Mouse (Mus musculus): ENCODE measurements around the gene Fbxo41. TPM values are rescaled to one million over a fixed set of nuclear protein-coding genes. Genes with fewer than 3 reads are reported as not detected.

The Fbxo41 gene
- polyA plus RNA-seq, 1 experiment from 2014 or later = 0.45 TPM

DNA sequence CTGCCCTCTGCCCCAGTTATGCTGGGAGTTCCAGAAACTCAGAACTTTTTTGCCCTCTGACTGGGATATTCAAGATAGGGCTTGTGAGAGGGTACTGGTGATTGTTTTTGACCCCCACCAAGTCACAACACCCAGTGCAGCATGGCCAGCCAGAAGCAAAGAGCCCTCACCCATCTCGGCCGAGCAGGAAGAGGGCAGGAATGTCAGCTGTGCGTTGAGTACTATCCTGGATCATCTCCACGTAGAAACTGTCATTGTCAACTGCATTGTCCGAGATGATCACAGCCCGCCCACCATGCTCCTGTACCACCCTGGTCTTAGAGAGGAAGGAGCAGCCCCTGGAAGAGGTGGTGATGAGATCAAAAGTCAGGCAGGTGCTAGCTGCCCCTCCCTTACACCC lies 55.4 kb downstream of the Fbxo41 start:
- H3K9ac ChIP-seq (ENCODE audit: low read length) = no peak overlapping the region
- WGBS = 83% methylated on average over 6 of the region's 6 CpGs
- peaks cover 38% of the 10 kb centered on the region for H3K36me3 ChIP-seq (ENCODE audit: control insufficient read depth, insufficient read depth, low read length)
- 0 out of 2 replicates have a peak, but pooled peaks cover 3% of the 10 kb centered on the region for H3K4me1 ChIP-seq (replicated peaks; ENCODE audit: control insufficient read depth, insufficient read depth, low read length)
- no peak overlapping the region for H3K4me2 ChIP-seq (ENCODE audit: low read length)
- H3K4me3 ChIP-seq (ENCODE audit: low read depth, low read length) = no peak overlapping the region
- ATAC-seq (replicated peaks; ENCODE audit: low FRiP score, low TSS enrichment, low read depth) = no peak
- no peaks in the 10 kb centered on the region for H3K9me3 ChIP-seq (ENCODE audit: control insufficient read depth, low read length)
- H3K27ac ChIP-seq (ENCODE audit: low read depth) = no peak overlapping the region
- DNase-seq (ENCODE audit: low spot score) = no peak
- H3K27me3 ChIP-seq (replicated peaks; ENCODE audit: control insufficient read depth, insufficient read depth, low read length) = no peaks in the 10 kb centered on the region

DNA sequence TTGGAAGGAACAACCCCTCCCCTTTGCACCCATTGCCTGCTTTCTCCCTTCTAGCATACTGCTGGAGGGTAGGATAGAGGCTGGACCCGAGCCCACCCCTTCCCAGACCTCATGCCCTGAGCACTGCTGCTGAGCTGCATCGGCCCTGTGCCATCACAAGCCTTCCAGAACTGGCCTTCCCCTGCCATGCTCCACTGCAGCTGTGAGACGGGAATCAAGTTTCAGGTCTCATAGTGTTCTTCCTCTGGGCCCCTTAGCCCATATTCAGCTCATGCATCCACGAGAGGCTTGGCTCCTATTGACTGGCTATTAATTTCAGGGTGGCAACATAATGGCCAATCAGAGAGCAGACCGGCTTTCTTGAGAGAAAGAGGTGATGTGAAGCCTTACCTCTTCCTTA lies 57.5 kb downstream of the Fbxo41 start:
- DNase-seq (ENCODE audit: low spot score) = no peak
- Histone ChIP-seq H3K27ac (ENCODE audit: low read depth) (no peak overlapping the region), H3K36me3 (ENCODE audit: control insufficient read depth, insufficient read depth, low read length) (peaks cover 57% of the 10 kb centered on the region), H3K27me3 (replicated peaks; ENCODE audit: control insufficient read depth, insufficient read depth, low read length) (no peaks in the 10 kb centered on the region), H3K4me3 (ENCODE audit: low read depth, low read length) (no peak overlapping the region), H3K9me3 (ENCODE audit: control insufficient read depth, low read length) (no peaks in the 10 kb centered on the region), H3K4me1 (replicated peaks; ENCODE audit: control insufficient read depth, insufficient read depth, low read length) (no peaks in the 10 kb centered on the region), H3K4me2 (ENCODE audit: low read length) (no peak overlapping the region), H3K9ac (ENCODE audit: low read length) (no peak overlapping the region)
- no peak for ATAC-seq (replicated peaks; ENCODE audit: low FRiP score, low TSS enrichment, low read depth)
- 83% methylated on average over 5 of the region's 5 CpGs for WGBS

DNA sequence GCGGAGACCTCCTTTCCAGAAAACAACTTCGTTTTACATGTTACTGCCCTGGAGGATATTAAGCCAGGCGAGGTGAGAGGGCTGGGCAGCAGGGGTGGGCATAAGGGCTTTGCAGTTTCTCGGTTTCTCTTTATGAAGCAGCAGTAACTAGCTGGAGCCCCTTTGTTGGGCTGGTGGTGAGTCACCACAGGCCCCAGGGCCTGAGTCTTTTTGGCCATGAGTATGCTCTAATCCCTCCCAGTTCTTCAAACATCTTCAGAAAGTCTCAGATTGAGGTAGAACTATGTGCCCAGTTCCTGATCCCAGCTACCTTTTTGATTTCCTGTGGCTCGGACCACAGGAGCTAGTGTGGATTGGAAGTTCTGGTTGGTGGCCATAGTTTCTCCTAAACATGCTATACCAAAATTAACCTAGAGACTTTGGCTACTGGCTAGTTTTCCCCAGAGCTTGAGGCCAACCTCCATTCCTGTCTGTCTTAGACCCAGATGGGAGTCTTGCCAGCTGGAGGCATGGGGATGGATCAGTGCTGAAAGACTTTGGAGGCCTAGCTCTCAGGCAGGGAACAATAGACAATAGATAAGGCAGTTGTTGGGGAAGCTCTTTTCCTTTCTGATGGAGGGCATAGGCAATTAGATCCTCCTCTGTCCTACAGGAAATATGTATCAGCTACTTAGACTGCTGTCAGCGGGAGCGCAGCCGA lies 58.4 kb downstream of the Fbxo41 start:
- WGBS = 83% methylated on average over 8 of the region's 8 CpGs
- H3K4me1 ChIP-seq (replicated peaks; ENCODE audit: control insufficient read depth, insufficient read depth, low read length) = no peaks in the 10 kb centered on the region
- no peak overlapping the region for H3K9ac ChIP-seq (ENCODE audit: low read length)
- H3K4me3 ChIP-seq (ENCODE audit: low read depth, low read length) = no peak overlapping the region
- H3K27me3 ChIP-seq (replicated peaks; ENCODE audit: control insufficient read depth, insufficient read depth, low read length) = no peaks in the 10 kb centered on the region
- H3K4me2 ChIP-seq (ENCODE audit: low read length) = no peak overlapping the region
- no peak for DNase-seq (ENCODE audit: low spot score)
- peaks cover 64% of the 10 kb centered on the region for H3K36me3 ChIP-seq (ENCODE audit: control insufficient read depth, insufficient read depth, low read length)
- ATAC-seq (replicated peaks; ENCODE audit: low FRiP score, low TSS enrichment, low read depth) = no peak
- no peaks in the 10 kb centered on the region for H3K9me3 ChIP-seq (ENCODE audit: control insufficient read depth, low read length)
- no peak overlapping the region for H3K27ac ChIP-seq (ENCODE audit: low read depth)

DNA sequence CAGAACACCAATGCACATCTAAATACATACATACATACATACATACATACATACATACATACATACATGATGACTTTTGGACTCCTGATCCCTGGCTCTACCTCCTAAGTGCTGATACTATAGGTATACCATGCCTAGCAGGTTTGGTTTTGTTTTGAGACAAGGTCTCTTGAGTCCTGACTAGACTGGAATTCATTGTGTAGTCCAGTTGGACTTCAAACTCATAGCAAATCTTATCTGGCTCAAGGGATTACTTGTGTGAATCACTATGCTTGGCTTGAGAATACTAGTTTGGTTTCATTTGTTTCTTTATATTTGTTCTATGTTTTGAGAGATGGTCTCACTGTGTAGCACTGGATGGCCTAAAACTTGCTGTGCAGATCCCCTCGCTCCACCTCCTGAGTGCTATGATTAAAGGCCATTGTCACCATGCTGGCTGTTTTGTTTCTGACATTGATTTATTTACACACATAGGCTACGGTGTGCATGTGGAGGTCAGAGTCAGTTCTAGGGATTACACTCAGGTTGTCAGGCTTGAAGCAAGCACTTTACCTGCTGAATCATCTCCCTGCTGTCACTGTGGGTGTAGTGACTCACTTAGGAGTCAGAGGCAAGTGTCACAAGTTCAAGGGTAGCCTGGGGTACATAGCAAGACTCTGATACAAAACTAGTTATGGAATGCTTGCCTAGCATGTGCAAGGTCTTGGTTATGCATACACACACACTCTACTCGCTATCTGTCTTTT lies 59.1 kb downstream of the Fbxo41 start:
- no peak overlapping the region for H3K4me2 ChIP-seq (ENCODE audit: low read length)
- no peak for DNase-seq (ENCODE audit: low spot score)
- H3K9ac ChIP-seq (ENCODE audit: low read length) = no peak overlapping the region
- ATAC-seq (replicated peaks; ENCODE audit: low FRiP score, low TSS enrichment, low read depth) = no peak
- no peak overlapping the region for H3K27ac ChIP-seq (ENCODE audit: low read depth)
- no peaks in the 10 kb centered on the region for H3K4me1 ChIP-seq (replicated peaks; ENCODE audit: control insufficient read depth, insufficient read depth, low read length)
- no peak overlapping the region for H3K4me3 ChIP-seq (ENCODE audit: low read depth, low read length)
- peaks cover 71% of the 10 kb centered on the region for H3K36me3 ChIP-seq (ENCODE audit: control insufficient read depth, insufficient read depth, low read length)
- no peaks in the 10 kb centered on the region for H3K27me3 ChIP-seq (replicated peaks; ENCODE audit: control insufficient read depth, insufficient read depth, low read length)
- no peaks in the 10 kb centered on the region for H3K9me3 ChIP-seq (ENCODE audit: control insufficient read depth, low read length)
- WGBS = 68% methylated on average over 3 of the region's 3 CpGs

DNA sequence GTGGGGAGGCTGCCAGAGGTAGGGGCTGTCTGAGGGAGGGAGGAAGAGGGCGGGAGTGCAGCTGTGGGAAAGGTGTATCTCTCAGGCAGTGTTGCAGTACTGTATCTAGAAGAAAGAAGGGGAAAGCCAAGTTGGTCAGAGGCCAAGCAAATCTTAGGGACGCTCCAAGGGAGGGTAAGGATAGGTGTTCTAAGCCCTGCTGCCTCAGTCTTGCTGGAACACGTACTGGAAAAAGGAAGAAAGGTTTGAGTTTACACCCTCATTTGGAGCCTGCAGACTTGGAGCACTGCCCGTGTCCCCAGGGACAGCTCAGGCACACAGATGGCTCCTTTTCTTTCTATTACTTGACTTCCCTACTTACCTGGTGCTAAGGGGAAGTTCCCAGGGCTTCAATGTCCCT lies 61.7 kb downstream of the Fbxo41 start:
- H3K9me3 ChIP-seq (ENCODE audit: control insufficient read depth, low read length) = no peaks in the 10 kb centered on the region
- peaks cover 73% of the 10 kb centered on the region for H3K36me3 ChIP-seq (ENCODE audit: control insufficient read depth, insufficient read depth, low read length)
- no peak for ATAC-seq (replicated peaks; ENCODE audit: low FRiP score, low TSS enrichment, low read depth)
- WGBS = 85% methylated on average over 4 of the region's 4 CpGs
- no peak for DNase-seq (ENCODE audit: low spot score)
- H3K27ac ChIP-seq (ENCODE audit: low read depth) = no peak overlapping the region
- H3K9ac ChIP-seq (ENCODE audit: low read length) = no peak overlapping the region
- no peaks in the 10 kb centered on the region for H3K4me1 ChIP-seq (replicated peaks; ENCODE audit: control insufficient read depth, insufficient read depth, low read length)
- no peak overlapping the region for H3K4me2 ChIP-seq (ENCODE audit: low read length)
- no peak overlapping the region for H3K4me3 ChIP-seq (ENCODE audit: low read depth, low read length)
- no peaks in the 10 kb centered on the region for H3K27me3 ChIP-seq (replicated peaks; ENCODE audit: control insufficient read depth, insufficient read depth, low read length)

DNA sequence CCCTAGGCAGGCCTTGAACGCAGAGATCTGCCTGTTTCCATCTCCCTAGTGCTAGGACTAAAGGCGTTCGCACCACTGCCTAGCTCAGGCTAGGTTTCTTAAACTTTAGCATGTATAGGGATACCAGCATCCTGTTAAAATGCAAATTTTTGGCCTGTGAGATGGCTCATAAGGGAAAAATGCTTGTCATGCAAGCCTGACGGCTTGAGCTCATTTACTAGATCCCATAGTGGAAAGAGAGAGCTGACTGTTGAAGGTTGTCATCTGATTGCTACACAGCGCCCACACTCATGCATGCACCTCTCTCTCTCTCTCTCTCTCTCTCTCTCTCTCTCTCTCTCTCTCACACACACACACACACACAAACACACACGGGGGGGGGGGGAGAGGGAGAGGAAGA lies 66.2 kb downstream of the Fbxo41 start:
- Histone ChIP-seq H3K9ac (ENCODE audit: low read length) (no peak overlapping the region), H3K27me3 (replicated peaks; ENCODE audit: control insufficient read depth, insufficient read depth, low read length) (no peaks in the 10 kb centered on the region), H3K27ac (ENCODE audit: low read depth) (no peak overlapping the region), H3K4me3 (ENCODE audit: low read depth, low read length) (no peak overlapping the region), H3K4me2 (ENCODE audit: low read length) (no peak overlapping the region), H3K9me3 (ENCODE audit: control insufficient read depth, low read length) (no peaks in the 10 kb centered on the region), H3K4me1 (replicated peaks; ENCODE audit: control insufficient read depth, insufficient read depth, low read length) (no peaks in the 10 kb centered on the region), H3K36me3 (ENCODE audit: control insufficient read depth, insufficient read depth, low read length) (peaks cover 33% of the 10 kb centered on the region)
- ATAC-seq (replicated peaks; ENCODE audit: low FRiP score, low TSS enrichment, low read depth) (no peak), DNase-seq (ENCODE audit: low spot score) (no peak)
- WGBS = 88% methylated on average over 5 of the region's 6 CpGs

DNA sequence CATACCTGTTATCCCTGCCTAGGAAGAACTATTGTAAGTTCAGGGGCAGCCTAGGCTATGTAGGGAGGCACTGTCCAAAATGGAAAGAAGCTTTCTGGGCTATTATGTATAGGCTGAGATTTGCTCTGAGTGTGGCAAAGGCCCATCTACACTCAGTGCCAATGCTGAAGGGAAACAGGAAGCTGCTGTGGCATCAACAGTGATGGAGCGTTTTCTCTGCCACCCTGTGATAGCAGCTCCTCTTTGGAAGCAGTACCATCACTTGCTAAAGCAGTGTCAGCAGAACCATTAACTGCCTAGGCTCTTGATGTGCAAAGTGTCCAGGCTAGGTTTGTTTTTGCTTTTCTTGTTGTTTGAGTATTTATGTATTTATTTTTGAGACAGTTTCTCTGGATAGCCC lies 66.6 kb downstream of the Fbxo41 start:
- H3K9ac ChIP-seq (ENCODE audit: low read length) = no peak overlapping the region
- 73% methylated on average over 1 of the region's 1 CpGs for WGBS
- H3K27ac ChIP-seq (ENCODE audit: low read depth) = no peak overlapping the region
- H3K4me1 ChIP-seq (replicated peaks; ENCODE audit: control insufficient read depth, insufficient read depth, low read length) = no peaks in the 10 kb centered on the region
- H3K36me3 ChIP-seq (ENCODE audit: control insufficient read depth, insufficient read depth, low read length) = peaks cover 29% of the 10 kb centered on the region
- no peaks in the 10 kb centered on the region for H3K9me3 ChIP-seq (ENCODE audit: control insufficient read depth, low read length)
- ATAC-seq (replicated peaks; ENCODE audit: low FRiP score, low TSS enrichment, low read depth) (no peak), DNase-seq (ENCODE audit: low spot score) (no peak)
- no peaks in the 10 kb centered on the region for H3K27me3 ChIP-seq (replicated peaks; ENCODE audit: control insufficient read depth, insufficient read depth, low read length)
- no peak overlapping the region for H3K4me2 ChIP-seq (ENCODE audit: low read length)
- no peak overlapping the region for H3K4me3 ChIP-seq (ENCODE audit: low read depth, low read length)

DNA sequence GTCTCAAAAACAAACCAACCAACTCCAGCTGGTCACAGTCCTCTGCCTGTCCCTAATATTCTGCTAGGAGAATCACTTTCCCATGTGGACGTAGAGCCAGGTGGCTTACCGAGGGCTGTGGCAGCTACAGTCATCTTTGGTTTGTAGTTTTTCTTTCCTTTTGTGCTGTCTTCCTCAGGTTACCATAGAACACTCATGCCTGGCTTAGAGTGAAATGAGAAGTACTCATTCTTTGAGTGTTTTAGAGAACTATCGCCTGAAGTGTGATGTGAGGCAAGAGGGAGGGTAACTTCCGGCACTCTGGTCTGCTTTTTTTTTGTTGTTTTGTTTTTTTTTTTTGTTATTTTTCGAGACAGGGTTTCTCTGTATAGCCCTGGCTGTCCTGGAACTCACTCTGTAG lies 68.9 kb downstream of the Fbxo41 start:
- Histone ChIP-seq H3K36me3 (ENCODE audit: control insufficient read depth, insufficient read depth, low read length) (peaks cover 10% of the 10 kb centered on the region), H3K4me3 (ENCODE audit: low read depth, low read length) (no peak overlapping the region), H3K4me1 (replicated peaks; ENCODE audit: control insufficient read depth, insufficient read depth, low read length) (no peaks in the 10 kb centered on the region), H3K27me3 (replicated peaks; ENCODE audit: control insufficient read depth, insufficient read depth, low read length) (no peaks in the 10 kb centered on the region), H3K4me2 (ENCODE audit: low read length) (no peak overlapping the region), H3K9me3 (ENCODE audit: control insufficient read depth, low read length) (no peaks in the 10 kb centered on the region), H3K9ac (ENCODE audit: low read length) (no peak overlapping the region), H3K27ac (ENCODE audit: low read depth) (no peak overlapping the region)
- ATAC-seq (replicated peaks; ENCODE audit: low FRiP score, low TSS enrichment, low read depth) = no peak
- no peak for DNase-seq (ENCODE audit: low spot score)
- WGBS = 81% methylated on average over 5 of the region's 5 CpGs
